Mouse (Mus musculus) intestine, embryonic 16.5 days (tissue): ENCODE results near the gene Gm28048. TPM values are rescaled to one million over a fixed set of nuclear protein-coding genes. Genes with fewer than 3 reads are reported as not detected.
A peak's percentile ranks its signal among the peaks of the same experiment; 100 is the strongest.

Experiments used
- ATAC-seq: fragments of 200-750 bp; cut with Nextera tagmentation; 2 replicates; pipeline ENCODE4 v1.8.0; 2017; ENCODE audit warnings: moderate TSS enrichment, moderate library complexity
- H3K27ac ChIP-seq: fragments of 300-500 bp; sonication (generic); 2 replicates; pipeline ENCODE4 v1.5.1; 2014; ENCODE audit warnings: mild to moderate bottlenecking, low read length
- H3K27me3 ChIP-seq: fragments of 300-500 bp; sonication (generic); replicated peaks from 2 replicates; pipeline ENCODE4 v1.6.1; 2014; ENCODE audit warnings: low read length, control low read depth, mixed read lengths; ENCODE audit not compliant: control insufficient read depth, insufficient read depth
- H3K36me3 ChIP-seq: fragments of 300-500 bp; sonication (generic); 2 replicates; pipeline ENCODE4 v1.6.1; 2014; ENCODE audit warnings: low read length, control low read depth; ENCODE audit not compliant: control insufficient read depth, insufficient read depth
- H3K4me1 ChIP-seq: fragments of 300-500 bp; sonication (generic); 2 replicates; pipeline ENCODE4 v1.6.1; 2014; ENCODE audit warnings: low read length, control low read depth, mixed read lengths; ENCODE audit not compliant: control insufficient read depth, insufficient read depth
- H3K4me2 ChIP-seq: fragments of 300-500 bp; sonication (generic); 2 replicates; pipeline ENCODE4 v1.6.1; 2014; ENCODE audit warnings: low read depth, low read length, control low read depth
- H3K4me3 ChIP-seq: fragments of 300-500 bp; sonication (generic); 2 replicates; pipeline ENCODE4 v1.5.1; 2014; ENCODE audit warnings: mild to moderate bottlenecking, low read length
- H3K9ac ChIP-seq: fragments of 300-500 bp; sonication (generic); 2 replicates; pipeline ENCODE4 v1.6.1; 2014; ENCODE audit warnings: low read depth, low read length
- H3K9me3 ChIP-seq: fragments of 300-500 bp; sonication (generic); 2 replicates; pipeline ENCODE4 v1.6.1; 2016; ENCODE audit warnings: low read length, control low read depth; ENCODE audit not compliant: control insufficient read depth
- WGBS: fragments of 180-500 bp; shearing (Covaris S2); extraction: QIAGEN DNeasy Blood & Tissue Kit; methylation state at CpG from one replicate; pipeline ENCODE4 v1.1.7; 2014; 5-methylcytosine and 5-hydroxymethylcytosine counted together
- polyA plus RNA-seq: library from polyadenylated mRNA; unstranded; fragments of >200 nt; fragmentation: Nextera tagmentation; extraction: Ambion mirVana; gene quantifications from 2 replicates; pipeline ENCODE4 v1.2.1, GENCODE M21; 2015

Gm28048 gene
- polyA plus RNA-seq, 1 experiment from 2014 or later = 11.2 TPM

- Histone ChIP-seq H3K27me3 (no peaks in the 10 kb centered on the region), H3K9me3 (no peaks in the 10 kb centered on the region), H3K27ac (no peak overlapping the region), H3K4me2 (no peak overlapping the region), H3K36me3 (peaks cover 21% of the 10 kb centered on the region; the same call in 1 of the 2 replicates), H3K4me3 (no peak overlapping the region), H3K9ac (no peak overlapping the region), H3K4me1 (peaks cover 5% of the 10 kb centered on the region)
- ATAC-seq = no peak
- 87% methylated on average over 2 of the region's 2 CpGs for WGBS
These were observed 12.4 kb upstream of the Gm28048 start for GRCm38 (mm10) chr11:22994271-22994670.

GRCm38 (mm10) chr11:22991218-22991835 is 9.4 kb upstream of the Gm28048 start:
- Histone ChIP-seq H3K9me3 (no peaks in the 10 kb centered on the region), H3K9ac (peak overlapping the region; percentile 93), H3K4me1 (peaks cover 5% of the 10 kb centered on the region), H3K4me2 (peak overlapping the region; percentile 82), H3K4me3 (peak overlapping the region; percentile 88), H3K27me3 (no peaks in the 10 kb centered on the region), H3K36me3 (peaks cover 5% of the 10 kb centered on the region; the same call in 1 of the 2 replicates), H3K27ac (no peak overlapping the region)
- ATAC-seq = no peak
- 8% methylated on average over 14 of the region's 14 CpGs for WGBS

- Histone ChIP-seq H3K9me3 (no peaks in the 10 kb centered on the region), H3K4me3 (peak within 1 kb of the TSS; percentile 88), H3K4me1 (peaks cover 5% of the 10 kb centered on the region), H3K36me3 (peaks cover 3% of the 10 kb centered on the region; the same call in 1 of the 2 replicates), H3K27me3 (no peaks in the 10 kb centered on the region), H3K4me2 (peak within 1 kb of the TSS; percentile 82), H3K27ac (peak within 1 kb of the TSS; percentile 93), H3K9ac (peak within 1 kb of the TSS; percentile 93)
- under 1% methylated on average over 66 of the region's 66 CpGs for WGBS
- peak; percentile 99 for ATAC-seq
These were observed 8.7 kb upstream of the Gm28048 start, which contains the start of gene Cct4 for GRCm38 (mm10) chr11:22990393-22991126. Cct4 (plus strand) TSS chr11:22990519.

DNA sequence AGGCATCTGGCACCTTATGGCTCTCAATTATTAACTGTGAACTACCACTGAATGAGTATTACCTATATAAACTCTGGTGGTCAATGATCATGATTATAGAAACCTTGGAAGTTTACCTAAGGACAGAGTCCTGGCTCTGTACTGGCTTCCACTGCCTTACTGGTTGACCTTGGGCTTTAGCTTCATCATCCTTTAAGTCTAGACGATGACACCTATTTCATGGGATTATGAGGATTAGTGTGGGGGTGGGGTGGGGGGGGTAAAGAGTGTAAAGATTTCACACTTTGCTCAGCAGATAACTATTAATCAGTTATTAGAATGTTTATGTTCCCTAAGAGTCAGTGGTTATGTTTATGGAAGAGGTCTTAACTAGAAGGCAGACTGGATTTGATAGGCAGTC is 7.9 kb upstream of the Gm28048 start:
- WGBS = 35% methylated on average over 1 of the region's 1 CpGs
- Histone ChIP-seq H3K36me3 (peaks cover 3% of the 10 kb centered on the region; the same call in 1 of the 2 replicates), H3K9me3 (no peaks in the 10 kb centered on the region), H3K4me3 (peak overlapping the region; percentile 88), H3K9ac (peak overlapping the region; percentile 93), H3K4me1 (peaks cover 5% of the 10 kb centered on the region), H3K27me3 (no peaks in the 10 kb centered on the region), H3K27ac (peak overlapping the region; percentile 93), H3K4me2 (peak overlapping the region; percentile 82)
- 0 out of 2 replicates have a peak, but pooled peaks have one; percentile 6 for ATAC-seq

GRCm38 (mm10) chr11:22987357-22987756 is 5.5 kb upstream of the Gm28048 start:
- Histone ChIP-seq H3K4me3 (no peak overlapping the region), H3K4me2 (no peak overlapping the region), H3K27ac (no peak overlapping the region), H3K9ac (no peak overlapping the region), H3K4me1 (peaks cover 5% of the 10 kb centered on the region), H3K27me3 (no peaks in the 10 kb centered on the region), H3K36me3 (no peaks in the 10 kb centered on the region), H3K9me3 (no peaks in the 10 kb centered on the region)
- ATAC-seq = no peak
- WGBS = 39% methylated on average over 2 of the region's 2 CpGs

DNA sequence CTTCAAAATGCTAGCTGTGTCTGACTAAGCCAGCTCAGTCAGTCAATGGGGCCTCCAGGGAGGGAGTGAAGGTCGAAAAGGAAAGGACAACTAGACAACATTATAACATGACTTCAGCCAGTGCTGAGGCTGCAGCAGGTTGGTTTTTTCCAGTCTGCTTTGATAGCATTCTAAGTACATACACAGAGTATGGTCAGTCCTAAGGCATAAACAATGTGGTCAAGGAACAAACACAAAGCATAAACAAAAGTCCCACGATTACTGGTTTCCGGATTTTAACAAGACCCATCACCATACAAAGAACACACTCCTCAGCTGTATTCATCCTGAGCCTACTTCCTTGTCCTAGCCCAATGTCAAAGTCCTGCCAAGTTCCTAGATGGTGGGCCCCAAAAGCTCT is 3.6 kb upstream of the Gm28048 start:
- Histone ChIP-seq H3K9ac (no peak overlapping the region), H3K36me3 (no peaks in the 10 kb centered on the region), H3K27me3 (no peaks in the 10 kb centered on the region), H3K4me1 (peaks cover 6% of the 10 kb centered on the region), H3K9me3 (no peaks in the 10 kb centered on the region), H3K27ac (no peak overlapping the region), H3K4me2 (no peak overlapping the region), H3K4me3 (no peak overlapping the region)
- no peak for ATAC-seq
- WGBS = 70% methylated on average over 3 of the region's 3 CpGs

- ATAC-seq = no peak
- Histone ChIP-seq H3K27ac (no peak overlapping the region), H3K27me3 (no peaks in the 10 kb centered on the region), H3K4me1 (peaks cover 6% of the 10 kb centered on the region), H3K9ac (no peak overlapping the region), H3K9me3 (no peaks in the 10 kb centered on the region), H3K4me3 (no peak overlapping the region), H3K4me2 (no peak overlapping the region), H3K36me3 (no peaks in the 10 kb centered on the region)
- 76% methylated on average over 6 of the region's 6 CpGs for WGBS
These were observed 956 bp upstream of the Gm28048 start for GRCm38 (mm10) chr11:22982846-22983245.

DNA sequence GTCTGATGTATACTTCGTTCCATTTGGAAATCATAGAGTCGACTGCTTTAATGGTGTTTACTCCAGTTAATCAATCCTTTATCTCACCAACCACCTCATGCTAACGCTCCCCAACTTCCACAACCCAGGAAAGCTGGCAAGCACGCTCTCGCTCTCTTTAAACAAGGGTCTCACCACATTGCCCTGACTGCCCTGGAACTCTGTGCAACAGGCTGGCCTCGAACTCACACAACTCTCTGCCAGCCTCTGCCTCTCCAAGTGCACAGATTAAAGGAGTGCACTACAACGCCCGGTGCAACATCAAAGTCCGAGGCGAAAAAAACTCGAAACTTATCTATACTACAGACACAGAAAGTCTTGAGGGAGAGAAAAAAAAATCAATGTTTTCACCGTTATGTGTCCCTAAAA is 343 bp downstream of the Gm28048 start:
- H3K4me3 ChIP-seq = peak overlapping the region; percentile 70
- H3K36me3 ChIP-seq = no peaks in the 10 kb centered on the region
- H3K9ac ChIP-seq = peak overlapping the region; percentile 80
- ATAC-seq = peak; percentile 64
- peak overlapping the region; percentile 65 for H3K4me2 ChIP-seq
- H3K9me3 ChIP-seq = no peaks in the 10 kb centered on the region
- no peaks in the 10 kb centered on the region for H3K27me3 ChIP-seq
- peaks cover 6% of the 10 kb centered on the region for H3K4me1 ChIP-seq
- peak overlapping the region; percentile 99 for H3K27ac ChIP-seq
- WGBS = 2% methylated on average over 12 of the region's 12 CpGs

DNA sequence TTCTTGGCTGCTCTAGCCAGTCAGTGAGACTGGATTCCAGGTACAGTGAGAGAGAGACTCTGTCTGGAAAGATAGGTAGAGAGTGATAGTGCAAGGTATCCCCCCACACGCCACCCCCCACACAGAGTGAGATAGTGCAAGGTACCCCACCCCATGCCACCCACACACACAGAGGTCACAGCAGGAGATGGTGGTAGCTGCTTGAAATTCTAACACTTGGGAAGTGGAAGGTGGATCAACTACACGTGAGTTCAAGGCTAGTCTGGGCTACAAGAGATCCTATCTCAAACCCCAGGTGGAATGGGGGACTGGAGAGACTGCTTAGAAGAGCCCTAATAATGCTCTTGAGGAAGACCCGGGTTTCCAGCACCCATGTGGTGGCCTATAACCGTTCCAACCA is 849 bp downstream of the Gm28048 start:
- Histone ChIP-seq H3K4me1 (peaks cover 6% of the 10 kb centered on the region), H3K4me2 (peak overlapping the region; percentile 65), H3K27me3 (no peaks in the 10 kb centered on the region), H3K4me3 (peak overlapping the region; percentile 70), H3K9me3 (no peaks in the 10 kb centered on the region), H3K9ac (peak overlapping the region; percentile 80), H3K36me3 (no peaks in the 10 kb centered on the region), H3K27ac (peak overlapping the region; percentile 8; the same call in 1 of the 2 replicates)
- WGBS = 28% methylated on average over 4 of the region's 4 CpGs
- ATAC-seq = no peak
